Mouse (Mus musculus): Measurements from ENCODE around the gene Bard1. TPM values are rescaled to one million over a fixed set of nuclear protein-coding genes. Genes with fewer than 3 reads are reported as not detected.
A peak's percentile ranks its signal among the peaks of the same experiment; 100 is the strongest.

Bard1 gene
- total and polyA plus RNA-seq, 2 experiments from 2014 or later = 0.66 to 5.6 TPM

DNA sequence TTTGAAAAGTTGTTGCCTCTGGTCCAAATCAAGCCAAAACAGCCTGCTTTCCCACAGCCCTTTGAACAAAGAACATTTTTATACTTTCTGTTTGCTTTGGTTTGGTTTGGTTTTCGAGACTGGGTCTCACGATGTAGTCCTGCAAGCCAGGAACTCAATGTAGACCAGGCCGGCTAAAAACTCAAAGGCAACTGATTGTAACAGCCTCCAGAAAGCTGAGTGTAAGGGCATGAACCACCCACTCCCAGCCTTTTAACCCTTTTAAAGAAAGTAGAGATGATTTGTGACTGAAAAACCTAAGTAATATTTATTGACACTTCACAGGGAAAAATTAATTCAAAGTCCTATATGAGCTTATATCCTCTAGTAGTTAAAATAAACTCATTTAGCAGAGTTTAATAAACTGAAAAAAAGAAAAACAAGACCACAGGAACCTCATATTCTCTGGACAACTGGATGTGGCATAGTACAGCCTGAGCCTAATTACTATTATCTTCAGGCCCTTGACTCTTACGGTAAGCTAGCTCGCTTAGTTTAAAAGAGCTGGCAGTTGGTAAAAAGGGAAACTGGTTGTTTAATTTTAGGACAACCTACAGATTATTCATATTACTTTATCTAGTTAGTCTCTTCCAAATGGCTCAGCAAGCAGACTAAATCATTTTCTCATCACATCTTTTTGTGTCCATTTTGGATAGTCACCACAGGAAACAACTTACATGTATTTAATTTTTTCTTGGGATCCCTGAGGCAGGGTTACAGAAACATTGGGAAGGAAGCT, 2.2 kb downstream of the Bard1 start:
- TF ChIP-seq EP300 (IDR thresholded peaks at IDR 0.05; ENCODE audit: low read depth) (no peak), CTCF (IDR thresholded peaks at IDR 0.05; ENCODE audit: low read depth) (no peak)
- peaks cover 19% of the 10 kb centered on the region; the same call in 1 of the 2 replicates for H3K4me1 ChIP-seq (ENCODE audit: control insufficient read depth, insufficient read depth)
- H3K9ac ChIP-seq (replicated peaks; ENCODE audit: low read depth, low read length) = no peak overlapping the region
- no peak for DNase-seq (ENCODE audit: low spot score)
- peak overlapping the region; percentile 63; the same call in 1 of the 2 replicates for H3K4me2 ChIP-seq (ENCODE audit: low read depth, low read length)
- no peak for ATAC-seq (ENCODE audit: insufficient read depth, low read depth)
- no peaks in the 10 kb centered on the region for H3K36me3 ChIP-seq (replicated peaks; ENCODE audit: control insufficient read depth, insufficient read depth, low read length)
- no peaks in the 10 kb centered on the region for H3K27me3 ChIP-seq (ENCODE audit: control insufficient read depth, insufficient read depth, low read length)
- peak overlapping the region; percentile 69 for H3K27ac ChIP-seq (ENCODE audit: low read depth)
- 52% methylated on average over 5 of the region's 5 CpGs for WGBS
- H3K4me3 ChIP-seq (ENCODE audit: low read depth, low read length) = peak overlapping the region; percentile 70; the same call in 1 of the 2 replicates
- H3K9me3 ChIP-seq (replicated peaks; ENCODE audit: control insufficient read depth, low read length) = no peaks in the 10 kb centered on the region

DNA sequence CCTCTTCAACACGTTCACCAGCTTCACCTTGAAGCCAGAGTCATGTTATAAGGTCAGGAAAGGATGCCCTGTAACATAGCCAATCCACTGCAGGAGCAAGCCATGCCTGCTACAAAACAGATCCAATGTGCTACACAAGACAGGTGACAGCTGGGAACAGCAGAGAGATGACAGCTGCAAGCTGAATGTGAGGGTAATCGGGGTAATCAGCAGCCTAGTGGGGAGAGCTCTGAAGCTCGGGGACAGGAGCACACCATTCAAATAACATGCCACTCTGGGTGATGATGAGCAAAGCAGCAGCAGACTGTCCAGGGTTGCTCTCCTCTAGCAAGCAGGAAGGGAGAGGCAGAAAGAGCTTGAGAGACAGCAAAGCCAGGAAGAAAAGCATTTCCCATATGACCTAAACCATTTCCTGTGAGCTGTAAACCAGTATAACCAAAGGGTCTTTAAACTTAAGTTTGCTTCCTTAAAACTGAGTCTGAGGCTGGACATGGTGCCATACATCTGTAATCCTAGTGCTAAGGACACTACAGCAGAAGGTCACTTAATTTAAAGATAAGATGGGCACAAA, 2.9 kb downstream of the Bard1 start:
- TF ChIP-seq CTCF (IDR thresholded peaks at IDR 0.05; ENCODE audit: low read depth) (no peak), EP300 (IDR thresholded peaks at IDR 0.05; ENCODE audit: low read depth) (no peak)
- DNase-seq (ENCODE audit: low spot score) = peak; percentile 66
- Histone ChIP-seq H3K27ac (ENCODE audit: low read depth) (peak overlapping the region; percentile 69), H3K27me3 (ENCODE audit: control insufficient read depth, insufficient read depth, low read length) (no peaks in the 10 kb centered on the region), H3K4me1 (ENCODE audit: control insufficient read depth, insufficient read depth) (peaks cover 19% of the 10 kb centered on the region; the same call in 1 of the 2 replicates), H3K36me3 (replicated peaks; ENCODE audit: control insufficient read depth, insufficient read depth, low read length) (no peaks in the 10 kb centered on the region), H3K9ac (replicated peaks; ENCODE audit: low read depth, low read length) (no peak overlapping the region), H3K4me2 (ENCODE audit: low read depth, low read length) (peak overlapping the region; percentile 63; the same call in 1 of the 2 replicates), H3K4me3 (ENCODE audit: low read depth, low read length) (no peak overlapping the region), H3K9me3 (replicated peaks; ENCODE audit: control insufficient read depth, low read length) (no peaks in the 10 kb centered on the region)
- ATAC-seq (ENCODE audit: insufficient read depth, low read depth) = no peak
- WGBS = 6% methylated on average over 3 of the region's 3 CpGs

DNA sequence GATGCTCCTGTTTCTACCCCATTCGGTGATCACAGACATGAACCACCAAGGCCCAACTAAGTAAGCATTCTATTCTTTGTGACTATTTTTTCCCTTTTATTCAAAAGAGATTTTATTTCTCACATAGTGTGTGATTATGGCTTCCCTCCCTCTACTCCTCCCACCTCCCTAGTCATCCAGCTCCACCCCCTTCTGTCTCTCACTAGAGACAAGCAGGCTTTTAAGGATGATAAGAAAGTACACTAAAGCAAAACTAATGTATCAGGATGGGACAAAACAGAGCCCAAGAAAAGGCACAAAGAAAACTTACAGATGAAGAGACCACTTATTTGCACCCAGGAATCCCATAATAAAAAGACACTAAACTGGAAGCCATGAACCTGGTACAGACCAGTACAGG, 6.9 kb downstream of the Bard1 start:
- Histone ChIP-seq H3K9ac (replicated peaks; ENCODE audit: low read depth, low read length) (no peak overlapping the region), H3K36me3 (replicated peaks; ENCODE audit: control insufficient read depth, insufficient read depth, low read length) (no peaks in the 10 kb centered on the region), H3K4me3 (ENCODE audit: low read depth, low read length) (no peak overlapping the region), H3K9me3 (replicated peaks; ENCODE audit: control insufficient read depth, low read length) (no peaks in the 10 kb centered on the region), H3K4me2 (ENCODE audit: low read depth, low read length) (no peak overlapping the region), H3K27ac (ENCODE audit: low read depth) (no peak overlapping the region), H3K4me1 (ENCODE audit: control insufficient read depth, insufficient read depth) (peaks cover 13% of the 10 kb centered on the region; the same call in 1 of the 2 replicates), H3K27me3 (ENCODE audit: control insufficient read depth, insufficient read depth, low read length) (no peaks in the 10 kb centered on the region)
- WGBS = 91% methylated on average over 1 of the region's 1 CpGs
- ATAC-seq (ENCODE audit: insufficient read depth, low read depth) (no peak), DNase-seq (ENCODE audit: low spot score) (no peak)
- no peak for TF ChIP-seq EP300 (IDR thresholded peaks at IDR 0.05; ENCODE audit: low read depth)
- TF ChIP-seq CTCF (IDR thresholded peaks at IDR 0.05; ENCODE audit: low read depth) = no peak

DNA sequence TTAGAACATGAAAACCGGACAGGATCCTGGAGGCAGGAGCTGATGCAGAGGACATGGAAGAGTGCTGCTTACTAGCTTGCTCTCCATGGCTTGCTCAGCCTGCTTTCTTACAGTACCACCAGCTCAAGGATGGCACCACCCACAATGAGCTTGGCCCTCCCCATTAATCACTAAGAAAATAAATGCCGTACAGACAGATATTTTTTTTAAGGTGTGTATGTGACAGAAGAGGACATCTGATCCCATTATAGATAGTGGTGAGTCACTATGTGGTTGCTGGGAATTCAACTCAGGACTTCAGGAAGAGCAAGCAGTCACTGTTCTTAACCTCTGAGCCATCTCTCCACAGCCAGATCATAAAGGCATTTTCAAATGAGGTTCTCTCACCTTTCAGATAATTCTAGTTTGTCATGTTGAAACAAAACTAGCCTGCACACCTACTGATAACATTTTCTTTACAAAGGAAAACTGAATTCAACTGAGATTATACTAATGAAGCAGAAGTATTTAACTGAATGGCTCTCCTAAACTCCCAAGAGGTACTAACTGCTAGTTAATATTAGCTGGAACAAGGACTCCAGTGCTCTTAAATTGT, 7.6 kb downstream of the Bard1 start:
- Histone ChIP-seq H3K9ac (replicated peaks; ENCODE audit: low read depth, low read length) (no peak overlapping the region), H3K4me3 (ENCODE audit: low read depth, low read length) (no peak overlapping the region), H3K4me2 (ENCODE audit: low read depth, low read length) (no peak overlapping the region), H3K36me3 (replicated peaks; ENCODE audit: control insufficient read depth, insufficient read depth, low read length) (no peaks in the 10 kb centered on the region), H3K27ac (ENCODE audit: low read depth) (no peak overlapping the region), H3K27me3 (ENCODE audit: control insufficient read depth, insufficient read depth, low read length) (no peaks in the 10 kb centered on the region), H3K4me1 (ENCODE audit: control insufficient read depth, insufficient read depth) (peaks cover 12% of the 10 kb centered on the region; the same call in 1 of the 2 replicates), H3K9me3 (replicated peaks; ENCODE audit: control insufficient read depth, low read length) (no peaks in the 10 kb centered on the region)
- TF ChIP-seq EP300 (IDR thresholded peaks at IDR 0.05; ENCODE audit: low read depth) = no peak
- no peak for TF ChIP-seq CTCF (IDR thresholded peaks at IDR 0.05; ENCODE audit: low read depth)
- WGBS = 88% methylated on average over 2 of the region's 2 CpGs
- DNase-seq (ENCODE audit: low spot score) = no peak
- no peak for ATAC-seq (ENCODE audit: insufficient read depth, low read depth)

DNA sequence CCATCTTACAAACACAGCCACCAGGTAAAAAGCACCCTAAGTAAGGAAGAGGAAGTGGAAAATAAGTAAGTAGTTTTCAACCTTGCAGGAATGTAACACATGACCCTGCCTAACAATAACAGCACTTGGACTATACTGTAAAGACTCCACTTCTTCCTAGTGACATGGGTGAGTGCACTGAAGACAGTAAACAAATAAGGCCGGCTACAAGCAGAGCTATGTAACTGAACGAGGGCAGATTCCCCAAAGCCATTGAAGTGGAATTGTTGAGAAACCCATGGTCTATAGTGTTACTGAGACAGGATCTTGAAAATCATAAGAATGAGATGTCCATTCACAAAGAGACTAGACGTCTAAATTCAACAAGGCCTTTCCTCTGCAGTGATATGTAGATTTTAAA, 27.3 kb downstream of the Bard1 start:
- Histone ChIP-seq H3K9ac (replicated peaks; ENCODE audit: low read depth, low read length) (no peak overlapping the region), H3K27ac (ENCODE audit: low read depth) (no peak overlapping the region), H3K36me3 (replicated peaks; ENCODE audit: control insufficient read depth, insufficient read depth, low read length) (0 out of 2 replicates have a peak, but pooled peaks cover 16% of the 10 kb centered on the region), H3K27me3 (ENCODE audit: control insufficient read depth, insufficient read depth, low read length) (no peaks in the 10 kb centered on the region), H3K4me1 (ENCODE audit: control insufficient read depth, insufficient read depth) (no peaks in the 10 kb centered on the region), H3K4me2 (ENCODE audit: low read depth, low read length) (no peak overlapping the region), H3K4me3 (ENCODE audit: low read depth, low read length) (no peak overlapping the region), H3K9me3 (replicated peaks; ENCODE audit: control insufficient read depth, low read length) (no peaks in the 10 kb centered on the region)
- ATAC-seq (ENCODE audit: insufficient read depth, low read depth) = no peak
- no peak for TF ChIP-seq CTCF (IDR thresholded peaks at IDR 0.05; ENCODE audit: low read depth)
- no peak for TF ChIP-seq EP300 (IDR thresholded peaks at IDR 0.05; ENCODE audit: low read depth)
- no peak for DNase-seq (ENCODE audit: low spot score)
- 77% methylated on average over 3 of the region's 3 CpGs for WGBS
